Mouse (Mus musculus): ENCODE data around the gene Vmn1r138. TPM values are rescaled to one million over a fixed set of nuclear protein-coding genes. Genes with fewer than 3 reads are reported as not detected.
"Not testable (repeated sequence)": the region's sequence is repeated elsewhere in the genome, so short reads cannot be mapped to it uniquely, and the experiment has no call there.

Vmn1r138 gene
- total RNA-seq (2021): not detected
- long read RNA-seq, experiment 1: 0 reads
- long read RNA-seq, experiment 2: 0 reads

GRCm38 (mm10) chr7:22028797-22029196 is at the start of gene Vmn1r138:
Vmn1r138 (minus strand) TSS chr7:22028897.
- DNase-seq (ENCODE audit: low spot score in 2 of 2): not testable (repeated sequence)

DNA sequence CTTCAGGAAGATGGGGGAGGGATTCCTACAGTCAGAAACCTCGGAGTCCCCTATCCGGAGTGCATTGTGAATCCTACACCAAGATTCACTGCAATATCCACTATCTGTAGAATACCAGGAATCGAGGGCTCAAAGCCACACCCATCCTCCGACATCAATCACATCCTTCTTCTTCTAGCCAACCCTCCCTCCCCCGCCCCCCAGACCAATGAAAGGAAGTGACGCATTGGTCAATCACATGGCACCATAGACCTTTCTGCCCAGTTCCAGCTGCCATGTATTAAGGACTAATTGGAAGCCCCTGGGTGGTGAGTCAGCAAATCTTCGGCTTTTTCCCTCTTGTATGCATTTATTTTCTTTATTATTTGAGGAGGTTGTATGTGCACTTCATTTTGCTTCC is 40.1 kb upstream of the Vmn1r138 start, which contains the start of gene Vmn1r139:
Gene Vmn1r139 (plus strand): TSS at position 301 of the 400 bp plus-strand sequence.
- DNase-seq (ENCODE audit: low spot score in 2 of 2): not testable (repeated sequence)

DNA sequence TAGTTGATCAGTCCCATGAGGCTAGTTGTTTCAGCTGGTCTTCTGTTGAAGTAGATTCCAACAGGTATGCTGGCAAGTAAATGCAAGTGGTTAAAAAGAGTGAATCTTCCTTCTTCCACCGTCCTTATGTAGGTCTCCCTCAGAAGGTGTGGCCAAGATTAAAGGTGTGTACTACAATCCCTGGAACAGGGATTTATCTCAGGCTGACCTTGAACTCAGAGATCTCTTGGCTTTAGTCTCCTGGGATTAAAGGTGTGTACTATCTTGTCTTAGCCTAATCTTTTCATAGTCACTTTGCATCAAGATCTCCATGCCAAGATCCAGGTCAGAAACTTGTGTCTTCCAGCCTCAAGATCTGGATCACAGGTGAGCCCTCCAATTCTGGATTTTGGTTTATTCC is 27.5 kb upstream of the Vmn1r138 start, which contains the start of gene Gm6176:
Gene Gm6176 (minus strand): TSS at position 101 of the 400 bp plus-strand sequence.
- not testable (repeated sequence) for DNase-seq (ENCODE audit: low spot score in 2 of 2)

DNA sequence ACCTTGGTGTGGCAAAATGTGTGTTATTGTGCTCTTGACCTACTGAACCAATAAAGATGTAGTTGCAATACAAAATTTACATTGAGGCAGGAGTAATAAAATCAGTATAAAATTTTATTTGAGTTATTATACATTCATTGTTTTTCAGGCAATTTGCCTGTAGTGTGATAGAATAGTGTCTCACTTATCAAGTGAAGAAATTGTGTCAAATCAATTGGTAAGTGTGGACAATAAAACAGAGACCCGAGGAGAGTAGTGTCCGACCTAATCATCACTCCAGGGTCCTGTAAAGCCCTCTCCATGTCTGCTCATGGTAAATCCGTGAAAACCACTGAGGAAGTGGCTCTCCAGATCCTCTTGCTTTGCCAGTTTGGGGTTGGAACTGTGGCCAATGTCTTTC is 34.4 kb downstream of the Vmn1r138 start, which contains the start of gene Vmn1r137:
Gene Vmn1r137 (plus strand): TSS at position 301 of the 400 bp plus-strand sequence.
- DNase-seq (ENCODE audit: low spot score in 2 of 2): not testable (repeated sequence)

Other genes starting within 250 kb of the Vmn1r138 start
- not detected for gene Gm4177, start 232.2 kb downstream of the Vmn1r138 start, total RNA-seq (2021)
- not detected for gene Vmn1r135, start 196.5 kb downstream of the Vmn1r138 start, total RNA-seq (2021)
- not detected for gene Gm5725, start 184.6 kb downstream of the Vmn1r138 start, total RNA-seq (2021)
- not detected for gene Gm5891, start 107.6 kb downstream of the Vmn1r138 start, total RNA-seq (2021)
- not detected for gene Vmn1r137, start 34.3 kb downstream of the Vmn1r138 start, total RNA-seq (2021)
- gene Gm6176, start 27.4 kb upstream of the Vmn1r138 start, total RNA-seq (2021): not detected
- not detected for gene Vmn1r139, start 40.2 kb upstream of the Vmn1r138 start, total RNA-seq (2021)
- gene Gm16451, start 89.3 kb upstream of the Vmn1r138 start, total RNA-seq (2021): not detected
- not detected for gene Gm10666, start 105.8 kb upstream of the Vmn1r138 start, total RNA-seq (2021)
- not detected for gene Vmn1r142, start 135.1 kb upstream of the Vmn1r138 start, total RNA-seq (2021)
- gene Vmn1r143, start 160.5 kb upstream of the Vmn1r138 start, total RNA-seq (2021): not detected
- not detected for gene Gm8653, start 172.4 kb upstream of the Vmn1r138 start, total RNA-seq (2021)
- gene Gm8453, start 200.6 kb upstream of the Vmn1r138 start, total RNA-seq (2021): not detected